In genomic region chr16:58712221-58712620, GRCm38 (mm10) we compare ENCODE assay signal across 17 mouse cellular contexts. TPM values are rescaled to one million over a fixed set of nuclear protein-coding genes. Genes with fewer than 3 reads are reported as not detected.
DNase-seq lines count a peak whose midpoint lies in the region; ATAC-seq and TF ChIP-seq lines count a peak whose summit lies in the region.
"Had no signal": no experiment of that assay in that cellular context is flagged by ENCODE, and none has a peak within 500 bp of the region (broad histone marks: within the 10 kb centered on the region; RNA-seq: fewer than 3 reads in every experiment).

No protein-coding gene starts in this region.

- H3K36me3 ChIP-seq in kidney, adult 2 months (ENCODE audit: control insufficient read depth, insufficient read depth, low read length) = no peaks in the 10 kb centered on the region
- H3K36me3 ChIP-seq in kidney, embryonic 15.5 days = no peaks in the 10 kb centered on the region
- H3K36me3 ChIP-seq: limb, embryonic 13.5 days; midbrain, embryonic 12.5 days had no signal

- H3K27me3 ChIP-seq in kidney, adult 2 months (replicated peaks; ENCODE audit: control insufficient read depth, insufficient read depth, low read length) = no peaks in the 10 kb centered on the region
- H3K27me3 ChIP-seq in kidney, embryonic 15.5 days = no peaks in the 10 kb centered on the region
- no peaks in the 10 kb centered on the region for H3K27me3 ChIP-seq in cerebellum, adult 2 months (ENCODE audit: control insufficient read depth, insufficient read depth, low read length)
- H3K27me3 ChIP-seq: limb, embryonic 13.5 days; midbrain, embryonic 12.5 days had no signal

- no peak overlapping the region for H3K27ac ChIP-seq in kidney, adult 2 months (ENCODE audit: insufficient read depth, low read depth, low read length)
- H3K27ac ChIP-seq in kidney, embryonic 15.5 days = no peak overlapping the region
- H3K27ac ChIP-seq in bone marrow macrophage, adult 2 months (ENCODE audit: insufficient read depth, low read depth, low read length) = peak overlapping the region; percentile 36; the same call in 1 of the 2 replicates
- H3K27ac ChIP-seq in cerebellum, adult 2 months (ENCODE audit: insufficient read depth, low read length) = no peak overlapping the region
- H3K27ac ChIP-seq: limb, embryonic 13.5 days; midbrain, embryonic 12.5 days had no signal

- no peak for TF ChIP-seq CTCF in kidney, adult 2 months (conservative IDR thresholded peaks at IDR 0.05; ENCODE audit: insufficient read depth, insufficient read length, low read depth, low read length)
- TF ChIP-seq CTCF in bone marrow macrophage, adult 2 months (IDR thresholded peaks at IDR 0.05; ENCODE audit: low read depth, low read length) = no peak
- TF ChIP-seq CTCF in cerebellum, adult 2 months (IDR thresholded peaks at IDR 0.05; ENCODE audit: borderline replicate concordance, insufficient read depth, low read depth, low read length) = no peak

- no peaks in the 10 kb centered on the region for H3K9me3 ChIP-seq in kidney, embryonic 15.5 days (replicated peaks)
- H3K9me3 ChIP-seq: limb, embryonic 13.5 days; midbrain, embryonic 12.5 days had no signal

- WGBS in kidney, adult 2 months = 68% methylated on average over 8 of the region's 8 CpGs
- 74% methylated on average over 8 of the region's 8 CpGs for WGBS in kidney, embryonic 15.5 days
- 83% methylated on average over 8 of the region's 8 CpGs for WGBS in cerebellum, adult 2 months

- H3K9ac ChIP-seq in kidney, embryonic 15.5 days = no peak overlapping the region
- H3K9ac ChIP-seq: limb, embryonic 13.5 days; midbrain, embryonic 12.5 days had no signal

- no peak overlapping the region for H3K4me2 ChIP-seq in kidney, embryonic 15.5 days
- H3K4me2 ChIP-seq: limb, embryonic 13.5 days; midbrain, embryonic 12.5 days had no signal

- DNase-seq in kidney, adult 2 months = peak; percentile 12
- peak; percentile 36 for DNase-seq in CD4-positive helper T cell, adult 2 months (ENCODE audit: low read depth, low spot score)
- no peak for DNase-seq in cerebellum, adult 2 months
- DNase-seq in right cerebral cortex, adult 18-20 months = no peak
- no peak for DNase-seq in c-Kit-positive CD71-positive TER-119-positive erythroid progenitor cells, embryonic 14.5 days (ENCODE audit: low spot score)
- DNase-seq: gastrocnemius, postnatal 25 days; heart, postnatal 10 days; kidney, adult 9 months; thymus, postnatal 36 days had no signal

- no peaks in the 10 kb centered on the region for H3K4me1 ChIP-seq in kidney, adult 2 months (ENCODE audit: control insufficient read depth, insufficient read depth, low read length)
- H3K4me1 ChIP-seq in kidney, embryonic 15.5 days = no peaks in the 10 kb centered on the region
- H3K4me1 ChIP-seq in bone marrow macrophage, adult 2 months (ENCODE audit: control insufficient read depth, insufficient read depth, low read length) = 0 out of 2 replicates have a peak, but pooled peaks cover 2% of the 10 kb centered on the region
- no peaks in the 10 kb centered on the region for H3K4me1 ChIP-seq in cerebellum, adult 2 months (ENCODE audit: control insufficient read depth, insufficient read depth, low read length)
- H3K4me1 ChIP-seq: limb, embryonic 13.5 days; midbrain, embryonic 12.5 days had no signal

- no peak overlapping the region for H3K4me3 ChIP-seq in kidney, adult 2 months (ENCODE audit: insufficient read depth, low read depth, low read length)
- H3K4me3 ChIP-seq in kidney, embryonic 15.5 days (replicated peaks) = no peak overlapping the region
- peak overlapping the region; percentile 38 for H3K4me3 ChIP-seq in bone marrow macrophage, adult 2 months (ENCODE audit: insufficient read depth, low read length)
- H3K4me3 ChIP-seq in cerebellum, adult 2 months (replicated peaks; ENCODE audit: insufficient read depth, low read depth, low read length) = no peak overlapping the region
- H3K4me3 ChIP-seq: limb, embryonic 13.5 days; midbrain, embryonic 12.5 days had no signal

- no peak for ATAC-seq in kidney, embryonic 15.5 days (replicated peaks; ENCODE audit: low FRiP score)
- 0 out of 2 replicates have a peak, but pooled peaks have one; percentile 28 for ATAC-seq in megakaryocyte-erythroid progenitor cell, adult 5-6 weeks (replicated peaks; ENCODE audit: low FRiP score, low TSS enrichment, poor library complexity, severe bottlenecking)

- TF ChIP-seq POLR2A in kidney, adult 2 months (IDR thresholded peaks at IDR 0.05; ENCODE audit: low read depth, low read length) = no peak
- TF ChIP-seq POLR2A in bone marrow macrophage, adult 2 months (IDR thresholded peaks at IDR 0.05; ENCODE audit: borderline replicate concordance, low read depth, low read length) = no peak
- TF ChIP-seq POLR2A in cerebellum, adult 2 months (IDR thresholded peaks at IDR 0.05; ENCODE audit: borderline replicate concordance, insufficient read depth, low read length) = no peak

RNA-seq across cellular contexts. Expression of gene Gpr15, which starts 6.6 kb away (rescaled TPM):
- 0.08 and 0.09 TPM in 2 replicates for polyA plus RNA-seq in kidney, adult 2 months (2012; rRNA removed)
- not detected in 2 replicates for polyA plus RNA-seq in kidney, embryonic 15.5 days (2015; fragmentation: Nextera tagmentation; extraction: Ambion mirVana)
- not detected in 2 replicates for polyA plus RNA-seq in bone marrow macrophage, adult 2 months (2012; ENCODE audit: insufficient read depth, insufficient read length, missing spikeins)
- total RNA-seq in megakaryocyte-erythroid progenitor cell, adult 5-6 weeks (2014; fragmentation: Nextera tagmentation) = not detected in 2 replicates
- not detected in 2 replicates for total RNA-seq in megakaryocyte-erythroid progenitor cell, adult 5-6 weeks (2017)
- polyA plus RNA-seq in cerebellum, adult 2 months (2012; rRNA removed) = 0.06 TPM in 1 of 2 replicates, not detected in the other
- total RNA-seq: ES-E14; gastrocnemius, postnatal 25 days; heart, postnatal 10 days; layer of hippocampus, postnatal 14 days had no signal
- polyA plus RNA-seq: forebrain, embryonic 11.5 days; limb, embryonic 13.5 days had no signal

RNA-seq across cellular contexts. Expression of gene Cldnd1, which starts 15.5 kb away (rescaled TPM):
- polyA plus RNA-seq in kidney, adult 2 months (2012; rRNA removed) = 45.0 and 47.0 TPM in 2 replicates
- 108 and 111 TPM in 2 replicates for polyA plus RNA-seq in kidney, embryonic 15.5 days (2015; fragmentation: Nextera tagmentation; extraction: Ambion mirVana)
- polyA plus RNA-seq in bone marrow macrophage, adult 2 months (2012; ENCODE audit: insufficient read depth, insufficient read length, missing spikeins) = 19.7 and 24.0 TPM in 2 replicates
- 40.0 and 41.1 TPM in 2 replicates for total RNA-seq in megakaryocyte-erythroid progenitor cell, adult 5-6 weeks (2014; fragmentation: Nextera tagmentation)
- 16.4 and 36.4 TPM in 2 replicates for total RNA-seq in megakaryocyte-erythroid progenitor cell, adult 5-6 weeks (2017)
- 134 and 137 TPM in 2 replicates for polyA plus RNA-seq in cerebellum, adult 2 months (2012; rRNA removed)

RNA-seq across cellular contexts. Expression of gene Cpox, which starts 42.1 kb away (rescaled TPM):
- polyA plus RNA-seq in kidney, adult 2 months (2012; rRNA removed) = 27.7 and 29.8 TPM in 2 replicates
- 38.0 and 39.1 TPM in 2 replicates for polyA plus RNA-seq in kidney, embryonic 15.5 days (2015; fragmentation: Nextera tagmentation; extraction: Ambion mirVana)
- polyA plus RNA-seq in bone marrow macrophage, adult 2 months (2012; ENCODE audit: insufficient read depth, insufficient read length, missing spikeins) = 14.9 and 17.2 TPM in 2 replicates
- 250 and 314 TPM in 2 replicates for total RNA-seq in megakaryocyte-erythroid progenitor cell, adult 5-6 weeks (2014; fragmentation: Nextera tagmentation)
- 138 and 210 TPM in 2 replicates for total RNA-seq in megakaryocyte-erythroid progenitor cell, adult 5-6 weeks (2017)
- polyA plus RNA-seq in cerebellum, adult 2 months (2012; rRNA removed) = 40.9 and 44.4 TPM in 2 replicates

RNA-seq across cellular contexts. Expression of gene Olfr172, which starts 50.8 kb away (rescaled TPM):
- polyA plus RNA-seq in kidney, adult 2 months (2012; rRNA removed) = not detected in 2 replicates
- polyA plus RNA-seq in kidney, embryonic 15.5 days (2015; fragmentation: Nextera tagmentation; extraction: Ambion mirVana) = not detected in 2 replicates
- polyA plus RNA-seq in bone marrow macrophage, adult 2 months (2012; ENCODE audit: insufficient read depth, insufficient read length, missing spikeins) = not detected in 2 replicates
- total RNA-seq in megakaryocyte-erythroid progenitor cell, adult 5-6 weeks (2014; fragmentation: Nextera tagmentation) = not detected in 2 replicates
- not detected in 2 replicates for total RNA-seq in megakaryocyte-erythroid progenitor cell, adult 5-6 weeks (2017)
- polyA plus RNA-seq in cerebellum, adult 2 months (2012; rRNA removed) = not detected in 2 replicates
- total RNA-seq: ES-E14; gastrocnemius, postnatal 25 days; heart, postnatal 10 days; layer of hippocampus, postnatal 14 days had no signal
- polyA plus RNA-seq: forebrain, embryonic 11.5 days; limb, embryonic 13.5 days; midbrain, embryonic 12.5 days had no signal

Comparison
In these comparisons a context has a peak if more than half of its experiments do, and no peak if none do; other contexts are left out.
1. DNase-seq: peak in kidney, adult 2 months (single experiment) and CD4-positive helper T cell, adult 2 months (single experiment); none in cerebellum, adult 2 months (0 of 2), right cerebral cortex, adult 18-20 months (single experiment) and c-Kit-positive CD71-positive TER-119-positive erythroid progenitor cells, embryonic 14.5 days (single experiment).